Mouse (Mus musculus) brain, embryonic 18.5 days (tissue): ENCODE measurements at regions not wholly inside any gene's neighbourhood (a gene's known extent, or its start where the extent isn't known, plus 50 kb on each side); places are given as distances from the start of the nearest gene placed in this dataset.

Source experiments
- DNase-seq: peaks from one replicate; pipeline ENCODE4 v3.0.0-alpha.2; 2012; ENCODE audit warnings: low read depth, low spot score

GRCm38 (mm10) chr1:72046072-72046471 lies 166.0 kb downstream of the Mreg start:
- DNase-seq, result no peak

GRCm38 (mm10) chr1:72038518-72038917 lies 173.6 kb downstream of the Mreg start:
- no peak for DNase-seq

GRCm38 (mm10) chr1:72036600-72036999 lies 175.5 kb downstream of the Mreg start:
- no peak for DNase-seq

- DNase-seq, result no peak
Measured at GRCm38 (mm10) chr1:72036141-72036540, 176.0 kb downstream of the Mreg start.

- DNase-seq, result no peak
Measured at GRCm38 (mm10) chr1:72033941-72034340, 178.2 kb downstream of the Mreg start.

- DNase-seq, result no peak
Measured at GRCm38 (mm10) chr1:72032214-72032613, 179.9 kb downstream of the Mreg start.

- DNase-seq, result no peak
Measured at GRCm38 (mm10) chr1:72030763-72031405, 181.2 kb downstream of the Mreg start.

- no peak for DNase-seq
Measured at GRCm38 (mm10) chr1:72029625-72030024, 182.5 kb downstream of the Mreg start.

GRCm38 (mm10) chr1:72026861-72027260 lies 185.2 kb downstream of the Mreg start:
- DNase-seq, result no peak

- DNase-seq, result no peak
Measured at GRCm38 (mm10) chr1:72022631-72023030, 189.5 kb downstream of the Mreg start.

- DNase-seq, result no peak
Measured at GRCm38 (mm10) chr1:72018479-72019222, 193.5 kb downstream of the Mreg start.

- no peak for DNase-seq
Measured at GRCm38 (mm10) chr1:72017814-72018478, 194.2 kb downstream of the Mreg start.

GRCm38 (mm10) chr1:72015471-72015870 lies 196.6 kb downstream of the Mreg start:
- no peak for DNase-seq

- no peak for DNase-seq
Measured at GRCm38 (mm10) chr1:72014580-72014979, 197.5 kb downstream of the Mreg start.

GRCm38 (mm10) chr1:72013863-72014262 lies 198.2 kb downstream of the Mreg start:
- no peak for DNase-seq

- no peak for DNase-seq
Measured at GRCm38 (mm10) chr1:72012710-72013109, 199.4 kb downstream of the Mreg start.

GRCm38 (mm10) chr1:72009270-72009928 lies 202.7 kb downstream of the Mreg start:
- no peak for DNase-seq

- no peak for DNase-seq
Measured at GRCm38 (mm10) chr1:72006696-72007291, 205.3 kb downstream of the Mreg start.

GRCm38 (mm10) chr1:72005956-72006355 lies 206.2 kb downstream of the Mreg start:
- no peak for DNase-seq

- no peak for DNase-seq
Measured at GRCm38 (mm10) chr1:72005550-72005949, 206.6 kb downstream of the Mreg start.

- DNase-seq, result no peak
Measured at GRCm38 (mm10) chr1:72003424-72004278, 208.5 kb downstream of the Mreg start.
